Mouse (Mus musculus) liver, embryonic 13.5 days (tissue): ENCODE measurements around the gene Tob2. TPM values are rescaled to one million over a fixed set of nuclear protein-coding genes. Genes with fewer than 3 reads are reported as not detected.

Experiments
- ATAC-seq: fragments of 200-750 bp; cut with Nextera tagmentation; 2 replicates; pipeline ENCODE4 v1.8.0; 2017; ENCODE audit warnings: low read depth, mild to moderate bottlenecking, moderate number of reproducible peaks, moderate library complexity
- DNase-seq: peaks from one replicate; pipeline ENCODE4 v3.0.0; 2022
- H3K27ac ChIP-seq: fragments of 300-500 bp; sonication (generic); 2 replicates; pipeline ENCODE4 v1.5.1; 2015; ENCODE audit warnings: moderate library complexity, mild to moderate bottlenecking, inconsistent platforms
- H3K27me3 ChIP-seq: fragments of 300-500 bp; sonication (generic); 2 replicates; pipeline ENCODE4 v1.6.1; 2015; ENCODE audit warnings: mild to moderate bottlenecking, inconsistent platforms
- H3K36me3 ChIP-seq: fragments of 300-500 bp; sonication (generic); 2 replicates; pipeline ENCODE4 v1.6.1; 2015; ENCODE audit warnings: mild to moderate bottlenecking, inconsistent platforms
- H3K4me1 ChIP-seq: fragments of 300-500 bp; sonication (generic); replicated peaks from 2 replicates; pipeline ENCODE4 v1.6.1; 2015; ENCODE audit warnings: inconsistent platforms
- H3K4me2 ChIP-seq: fragments of 300-500 bp; sonication (generic); 2 replicates; pipeline ENCODE4 v1.6.1; 2015; ENCODE audit warnings: inconsistent platforms, mild to moderate bottlenecking, moderate library complexity
- H3K4me3 ChIP-seq: fragments of 300-500 bp; sonication (generic); replicated peaks from 2 replicates; pipeline ENCODE4 v1.5.1; 2015; ENCODE audit warnings: mild to moderate bottlenecking, inconsistent platforms
- H3K9ac ChIP-seq: fragments of 300-500 bp; sonication (generic); 2 replicates; pipeline ENCODE4 v1.6.1; 2015; ENCODE audit warnings: mild to moderate bottlenecking, inconsistent platforms
- H3K9me3 ChIP-seq: fragments of 300-500 bp; sonication (generic); replicated peaks from 2 replicates; pipeline ENCODE4 v1.6.1; 2016; ENCODE audit warnings: inconsistent platforms
- WGBS: fragments of 180-500 bp; shearing (Covaris S2); methylation state at CpG from one replicate; pipeline ENCODE4 v1.1.7; 2015; ENCODE audit not compliant: insufficient replicate concordance; 5-methylcytosine and 5-hydroxymethylcytosine counted together
- polyA plus RNA-seq: library from polyadenylated mRNA; unstranded; fragments of >200 nt; fragmentation: Nextera tagmentation; extraction: Ambion mirVana; gene quantifications from 2 replicates; pipeline ENCODE4 v1.2.1, GENCODE M21; 2015

Gene Tob2
- polyA plus RNA-seq, 1 experiment from 2014 or later: 9.0 TPM

DNA sequence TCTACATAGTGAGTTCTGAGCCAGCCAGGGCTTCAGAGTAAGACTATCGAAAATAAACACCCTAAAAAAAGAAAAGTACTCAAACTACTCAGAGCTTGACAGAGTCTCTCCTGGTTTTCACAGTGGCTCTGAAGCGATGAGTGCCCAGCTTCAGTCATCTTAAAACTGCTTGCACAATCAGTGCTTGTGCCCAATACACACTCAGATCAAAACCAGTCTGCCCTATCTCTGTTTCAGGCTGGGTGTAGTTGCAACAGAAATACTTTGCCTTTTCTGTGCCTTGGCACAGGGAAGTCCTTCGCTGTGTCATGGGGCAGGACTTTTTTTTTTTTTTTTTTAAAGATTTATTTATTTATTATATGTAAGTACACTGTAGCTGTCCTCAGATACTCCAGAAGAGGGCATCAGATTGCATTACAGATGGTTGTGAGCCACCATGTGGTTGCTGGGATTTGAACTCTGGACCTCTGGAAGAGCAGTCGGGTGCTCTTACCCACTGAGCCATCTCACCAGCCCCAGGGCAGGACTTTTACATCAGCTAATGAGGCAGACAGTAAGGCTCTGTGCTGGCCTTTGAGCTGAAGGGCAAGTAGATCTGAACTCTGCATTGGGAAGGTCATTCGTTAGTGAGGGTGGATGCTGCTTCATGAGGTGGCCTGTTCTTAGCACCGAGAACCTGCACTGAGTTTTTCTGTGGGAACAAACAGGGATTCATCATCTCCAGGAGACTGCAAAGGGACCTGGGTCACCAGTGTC, 28.4 kb upstream of the Tob2 start:
- no peak overlapping the region for H3K4me2 ChIP-seq
- DNase-seq: no peak
- peaks cover 61% of the 10 kb centered on the region for H3K4me1 ChIP-seq
- H3K4me3 ChIP-seq: no peak overlapping the region
- WGBS: 85% methylated on average over 6 of the region's 6 CpGs
- no peak for ATAC-seq
- H3K9ac ChIP-seq: no peak overlapping the region
- no peak overlapping the region for H3K27ac ChIP-seq
- H3K36me3 ChIP-seq: peaks cover 42% of the 10 kb centered on the region
- no peaks in the 10 kb centered on the region for H3K9me3 ChIP-seq
- H3K27me3 ChIP-seq: no peaks in the 10 kb centered on the region

- no peak for ATAC-seq
- no peaks in the 10 kb centered on the region for H3K27me3 ChIP-seq
- peaks cover 34% of the 10 kb centered on the region for H3K36me3 ChIP-seq
- no peak overlapping the region for H3K27ac ChIP-seq
- 83% methylated on average over 3 of the region's 3 CpGs for WGBS
- H3K9ac ChIP-seq: no peak overlapping the region
- no peaks in the 10 kb centered on the region for H3K9me3 ChIP-seq
- no peak for DNase-seq
- no peak overlapping the region for H3K4me2 ChIP-seq
- no peak overlapping the region for H3K4me3 ChIP-seq
- peaks cover 57% of the 10 kb centered on the region for H3K4me1 ChIP-seq
These were observed 26.9 kb upstream of the Tob2 start for GRCm38 (mm10) chr15:81885418-81885934.

DNA sequence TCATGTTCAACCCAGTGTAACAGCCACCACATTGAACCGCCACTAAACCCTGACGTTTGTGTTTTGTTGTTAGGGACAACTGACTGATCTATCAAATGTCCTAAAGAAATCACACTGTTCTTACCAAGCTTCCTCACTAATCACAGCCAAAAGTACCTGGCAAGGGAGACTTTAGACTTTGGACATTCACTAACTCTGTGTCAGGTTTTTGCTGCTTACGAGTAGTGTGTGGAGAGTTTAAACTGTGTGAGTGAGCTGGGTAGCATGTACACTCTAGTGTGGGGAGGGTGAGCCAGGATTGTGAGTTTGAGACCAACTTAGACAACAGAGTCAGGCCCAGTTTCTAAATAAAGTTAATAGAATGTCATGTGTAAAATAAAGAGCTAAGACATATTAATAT, 23.8 kb upstream of the Tob2 start:
- 70% methylated on average over 3 of the region's 3 CpGs for WGBS
- H3K9me3 ChIP-seq: no peaks in the 10 kb centered on the region
- ATAC-seq (no peak), DNase-seq (no peak)
- peaks cover 50% of the 10 kb centered on the region for H3K4me1 ChIP-seq
- no peaks in the 10 kb centered on the region for H3K27me3 ChIP-seq
- H3K27ac ChIP-seq: peak overlapping the region; percentile 53; the same call in 1 of the 2 replicates
- peaks cover 7% of the 10 kb centered on the region for H3K36me3 ChIP-seq
- no peak overlapping the region for H3K9ac ChIP-seq
- no peak overlapping the region for H3K4me3 ChIP-seq
- H3K4me2 ChIP-seq: no peak overlapping the region

GRCm38 (mm10) chr15:81879531-81880401, 21.2 kb upstream of the Tob2 start:
- H3K4me3 ChIP-seq: no peak overlapping the region
- no peaks in the 10 kb centered on the region for H3K9me3 ChIP-seq
- ATAC-seq: no peak
- H3K36me3 ChIP-seq: peaks cover 1% of the 10 kb centered on the region; the same call in 1 of the 2 replicates
- no peak for DNase-seq
- H3K27ac ChIP-seq: no peak overlapping the region
- H3K4me1 ChIP-seq: peaks cover 56% of the 10 kb centered on the region
- H3K27me3 ChIP-seq: no peaks in the 10 kb centered on the region
- WGBS: 78% methylated on average over 5 of the region's 5 CpGs
- H3K4me2 ChIP-seq: no peak overlapping the region
- no peak overlapping the region for H3K9ac ChIP-seq

- Histone ChIP-seq H3K27ac (peak within 1 kb of the TSS; percentile 95), H3K9me3 (no peaks in the 10 kb centered on the region), H3K9ac (peak within 1 kb of the TSS; percentile 88), H3K4me3 (peak within 1 kb of the TSS; percentile 94), H3K36me3 (peaks cover 34% of the 10 kb centered on the region), H3K4me2 (peak within 1 kb of the TSS; percentile 87), H3K4me1 (peaks cover 60% of the 10 kb centered on the region), H3K27me3 (no peaks in the 10 kb centered on the region)
- under 1% methylated on average over 53 of the region's 53 CpGs for WGBS
- DNase-seq: peak; percentile 98
- ATAC-seq: peak; percentile 77
These were observed 13.9 kb upstream of the Tob2 start, which contains the start of gene Aco2 for GRCm38 (mm10) chr15:81872262-81873136. Gene Aco2 (plus strand): TSS chr15:81872309.

DNA sequence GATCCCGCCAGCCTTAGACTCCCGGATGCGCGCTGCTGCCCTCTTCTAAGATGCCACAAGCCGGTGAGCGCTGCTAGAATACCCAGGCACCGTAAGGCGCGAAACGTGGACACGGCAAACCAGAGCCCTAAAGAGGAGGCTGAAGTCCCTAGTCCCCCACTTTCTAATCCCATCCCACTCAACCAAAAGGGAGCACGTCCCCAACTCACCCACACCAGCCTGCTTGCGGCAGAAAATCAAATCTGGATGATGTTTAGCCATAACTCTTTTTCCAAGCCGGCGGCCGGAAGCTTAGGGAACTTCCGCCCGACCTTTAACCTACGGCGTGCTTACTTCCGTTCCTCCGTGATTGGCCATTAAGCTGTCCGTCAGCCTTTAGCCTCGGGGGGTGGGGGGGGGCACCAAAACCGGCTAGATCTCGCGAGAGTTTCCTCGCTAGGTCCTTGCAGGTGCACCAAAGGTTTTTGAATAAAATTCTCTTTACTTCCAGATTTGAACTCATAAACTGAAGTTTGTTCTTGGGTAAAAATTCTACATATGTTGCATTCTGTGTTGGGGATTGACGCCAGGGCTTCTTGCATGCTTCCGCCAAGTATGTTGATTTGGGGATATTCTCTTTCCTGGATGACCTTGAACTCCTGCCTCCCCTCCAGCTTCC, 13.1 kb upstream of the Tob2 start, which contains the start of gene Phf5a:
Phf5a (minus strand) TSS at position 308 of the 658 bp plus-strand sequence.
- WGBS: under 1% methylated on average over 30 of the region's 30 CpGs
- no peaks in the 10 kb centered on the region for H3K27me3 ChIP-seq

GRCm38 (mm10) chr15:81869985-81870384, 11.4 kb upstream of the Tob2 start:
- Histone ChIP-seq H3K4me1 (peaks cover 54% of the 10 kb centered on the region), H3K4me2 (peak overlapping the region; percentile 87), H3K36me3 (peaks cover 60% of the 10 kb centered on the region), H3K9ac (peak overlapping the region; percentile 79), H3K27me3 (no peaks in the 10 kb centered on the region), H3K9me3 (no peaks in the 10 kb centered on the region), H3K4me3 (peak overlapping the region; percentile 94), H3K27ac (peak overlapping the region; percentile 95)
- ATAC-seq: peak; percentile 55
- WGBS: 67% methylated on average over 5 of the region's 5 CpGs
- peak; percentile 31 for DNase-seq

More for the DNA sequence above, 13.1 kb upstream of the Tob2 start, which contains the start of gene Phf5a:
- DNase-seq (peak; percentile 72), ATAC-seq (peak; percentile 80)
- Histone ChIP-seq H3K9ac (peak within 1 kb of the TSS; percentile 88), H3K4me2 (peak within 1 kb of the TSS; percentile 87), H3K4me3 (peak within 1 kb of the TSS; percentile 94), H3K36me3 (peaks cover 42% of the 10 kb centered on the region), H3K4me1 (peaks cover 60% of the 10 kb centered on the region), H3K9me3 (no peaks in the 10 kb centered on the region), H3K27ac (peak within 1 kb of the TSS; percentile 95)

GRCm38 (mm10) chr15:81864238-81864637, 5.6 kb upstream of the Tob2 start:
- no peak overlapping the region for H3K4me2 ChIP-seq
- H3K9ac ChIP-seq: no peak overlapping the region
- H3K27ac ChIP-seq: 0 out of 2 replicates have a peak overlapping the region, but pooled peaks have one; percentile 8
- ATAC-seq: no peak
- H3K9me3 ChIP-seq: no peaks in the 10 kb centered on the region
- peaks cover 32% of the 10 kb centered on the region for H3K4me1 ChIP-seq
- 84% methylated on average over 7 of the region's 7 CpGs for WGBS
- DNase-seq: no peak
- H3K4me3 ChIP-seq: no peak overlapping the region
- peaks cover 54% of the 10 kb centered on the region for H3K36me3 ChIP-seq
- no peaks in the 10 kb centered on the region for H3K27me3 ChIP-seq

DNA sequence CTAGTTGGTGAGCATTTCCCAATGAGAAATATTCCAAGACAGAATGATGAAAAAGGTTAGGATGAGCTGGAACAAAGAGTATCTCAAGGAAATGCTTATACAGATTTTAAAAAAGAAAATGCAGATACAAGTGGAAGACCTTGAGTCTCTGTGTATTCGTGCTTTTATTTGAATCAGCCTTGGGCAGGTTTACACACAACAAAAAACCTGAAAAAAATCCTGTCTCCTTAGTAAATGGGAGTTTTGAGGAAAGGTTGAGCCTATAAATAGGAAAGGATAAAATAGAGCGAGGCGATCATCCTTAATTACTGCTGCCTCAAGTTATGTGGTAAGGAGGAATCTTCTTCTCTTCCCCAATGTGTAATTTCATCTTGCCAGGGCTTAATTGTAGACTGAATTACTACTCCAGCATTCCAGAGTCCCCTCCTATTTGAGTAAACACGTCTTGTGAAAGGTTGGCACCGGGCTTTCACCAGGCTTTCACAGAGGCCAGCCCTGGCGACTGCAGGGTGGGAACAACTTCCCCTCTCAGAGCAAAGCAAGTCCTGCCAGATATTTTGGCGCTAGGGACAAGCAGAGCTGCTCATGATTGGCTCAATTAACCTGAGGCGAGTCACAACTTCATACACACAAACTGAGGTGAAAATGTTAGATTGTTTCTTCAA, 2.0 kb upstream of the Tob2 start:
- no peak for DNase-seq
- H3K4me3 ChIP-seq: peak overlapping the region; percentile 85; the same call in 1 of the 2 replicates
- ATAC-seq: no peak
- peaks cover 41% of the 10 kb centered on the region for H3K4me1 ChIP-seq
- peak overlapping the region; percentile 28 for H3K4me2 ChIP-seq
- H3K27ac ChIP-seq: peak overlapping the region; percentile 73
- H3K27me3 ChIP-seq: no peaks in the 10 kb centered on the region
- H3K36me3 ChIP-seq: peaks cover 18% of the 10 kb centered on the region
- H3K9ac ChIP-seq: peak overlapping the region; percentile 52; the same call in 1 of the 2 replicates
- H3K9me3 ChIP-seq: no peaks in the 10 kb centered on the region
- 38% methylated on average over 8 of the region's 8 CpGs for WGBS
